Mouse (Mus musculus) kidney, postnatal 36 days (tissue): ENCODE results near the gene Elfn1.
A peak's percentile ranks its signal among the peaks of the same experiment; 100 is the strongest.

Source experiments
- DNase-seq, 2 experiments: peaks; one replicate each; pipeline ENCODE4 v3.0.0; 2021 to 2022; ENCODE audit warnings: mixed read lengths in 2 of 2

Gene Elfn1

GRCm38 (mm10) chr5:139907714-139908242 is at the start of gene Elfn1:
Gene Elfn1 (plus strand): TSS chr5:139907943.
- no peak for DNase-seq

DNA sequence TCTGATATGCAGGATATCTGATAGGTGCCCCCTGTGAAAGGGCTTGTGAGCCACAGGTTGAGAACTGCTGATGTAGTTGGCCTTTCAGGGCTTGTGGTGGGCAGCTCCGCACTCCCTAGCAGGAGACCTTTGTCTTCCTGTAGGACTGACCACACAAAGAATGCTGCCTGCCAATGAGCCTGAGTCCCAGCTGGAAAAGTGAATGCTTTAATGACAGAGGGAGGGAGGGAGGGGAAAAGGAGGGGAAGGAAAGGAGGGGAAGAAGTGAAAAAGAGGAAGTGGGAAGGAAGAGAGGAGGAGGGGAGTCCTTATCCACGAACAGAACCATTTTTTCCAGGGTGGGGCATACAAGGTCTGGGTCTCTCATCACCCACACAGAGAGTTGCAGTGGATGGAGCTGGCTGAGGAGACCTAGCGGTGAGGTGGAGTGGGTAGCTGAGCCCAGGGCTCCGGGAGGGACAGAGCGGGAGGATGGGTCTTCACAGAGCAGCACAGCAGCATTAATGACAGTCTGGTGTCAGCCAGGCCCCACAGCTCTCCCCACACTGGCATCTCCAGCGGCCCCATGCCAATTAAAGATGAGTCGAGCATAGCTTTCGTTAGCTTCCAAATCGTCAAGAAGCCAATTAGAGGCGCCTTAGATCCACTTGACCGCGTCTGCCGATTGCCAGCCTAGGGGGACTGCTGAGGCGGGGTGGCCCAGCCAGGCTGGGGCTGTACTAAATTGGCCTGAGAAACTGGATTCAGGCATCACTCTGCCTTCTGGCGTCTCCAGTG is 47.2 kb upstream of the Elfn1 start:
- DNase-seq, result no peak

GRCm38 (mm10) chr5:139862759-139863158 is 45.0 kb upstream of the Elfn1 start:
- peak; percentile 69 to 89 for DNase-seq

GRCm38 (mm10) chr5:139870886-139871285 is 36.9 kb upstream of the Elfn1 start:
- peak; percentile 31 to 35 for DNase-seq

GRCm38 (mm10) chr5:139871526-139871925 is 36.2 kb upstream of the Elfn1 start:
- DNase-seq, result no peak

GRCm38 (mm10) chr5:139877563-139877962 is 30.2 kb upstream of the Elfn1 start:
- DNase-seq, result no peak

- DNase-seq, result no peak
Observed at GRCm38 (mm10) chr5:139879694-139880093, 28.0 kb upstream of the Elfn1 start.

DNA sequence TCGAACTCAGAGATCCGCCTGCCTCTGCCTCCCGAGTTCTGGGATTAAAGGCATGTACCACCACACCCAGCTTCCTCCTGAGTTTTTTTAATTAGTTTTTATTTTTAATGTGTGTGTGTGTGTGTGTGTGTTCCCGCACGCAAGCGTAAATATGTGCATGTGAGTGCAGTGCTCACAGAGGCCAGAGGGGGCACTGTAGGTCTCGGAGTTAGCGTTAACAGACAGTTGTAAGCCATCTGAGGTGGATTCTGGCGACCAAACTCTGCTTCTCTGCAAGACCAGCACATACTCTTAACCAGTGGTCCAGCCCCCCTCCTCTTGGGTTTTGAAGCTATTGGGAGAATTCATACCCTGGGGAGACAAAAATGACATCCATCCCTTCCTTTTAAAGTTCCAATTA is 26.6 kb upstream of the Elfn1 start:
- no peak for DNase-seq

DNA sequence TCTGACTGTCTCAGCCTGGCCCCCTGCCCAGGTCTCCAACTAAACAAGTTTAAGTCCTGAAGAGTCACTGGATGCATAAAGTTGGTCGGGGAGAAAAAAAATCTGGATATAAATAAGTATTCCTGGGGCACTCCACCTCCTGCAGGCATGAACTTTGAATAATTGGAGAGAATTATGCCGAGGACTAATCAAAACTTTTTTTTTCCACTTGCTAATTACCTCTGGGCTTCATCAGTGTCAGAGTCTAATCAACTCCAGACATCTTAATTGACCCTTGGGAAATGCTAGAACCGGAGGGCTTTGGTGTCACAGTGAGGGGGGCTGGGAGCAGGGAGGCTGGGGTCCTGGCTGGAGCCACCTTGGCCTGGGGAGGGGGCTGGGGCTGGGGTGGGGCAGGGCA is 19.1 kb upstream of the Elfn1 start:
- DNase-seq, result no peak

DNA sequence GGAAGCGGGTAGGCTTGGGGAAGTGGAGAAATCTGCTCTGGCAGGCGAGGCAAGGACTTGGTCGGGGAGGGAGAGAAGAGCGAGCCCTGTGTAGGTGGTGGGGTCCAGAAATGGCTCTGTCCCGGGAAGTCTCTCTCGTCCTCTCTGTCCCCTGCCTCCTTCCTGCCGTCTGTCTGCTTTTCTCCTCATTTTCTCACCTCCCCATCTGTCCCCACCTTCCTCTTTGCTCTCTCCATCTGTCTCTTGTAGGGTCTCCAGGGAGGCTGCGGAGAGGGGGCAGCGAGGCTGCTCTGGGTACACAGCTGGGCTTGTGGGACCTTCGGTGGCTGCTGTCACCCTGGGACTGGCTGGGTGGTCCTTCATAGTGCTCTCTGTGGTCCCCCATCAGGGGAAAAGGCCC is 18.4 kb upstream of the Elfn1 start:
- DNase-seq, result no peak

GRCm38 (mm10) chr5:139892326-139892994 is 15.3 kb upstream of the Elfn1 start:
- DNase-seq, result peak; percentile 72 to 74

DNA sequence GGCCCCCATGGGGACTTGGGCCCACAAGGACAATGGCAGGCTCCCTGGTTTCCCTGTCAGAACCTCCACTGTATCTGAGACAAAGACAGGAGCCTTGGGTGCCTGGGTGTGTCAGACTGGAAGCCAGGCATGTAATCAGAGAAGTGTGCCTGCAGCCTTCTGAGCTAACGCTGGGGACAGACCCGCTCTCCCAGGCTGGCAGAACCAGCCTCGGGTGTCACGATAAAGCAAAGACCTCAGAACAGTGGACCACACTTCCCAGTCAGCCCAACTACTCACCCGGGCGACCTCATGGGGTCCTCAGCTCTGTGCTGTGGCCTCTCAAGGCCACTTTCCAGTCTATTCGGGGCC is 14.8 kb upstream of the Elfn1 start:
- DNase-seq, result no peak

DNA sequence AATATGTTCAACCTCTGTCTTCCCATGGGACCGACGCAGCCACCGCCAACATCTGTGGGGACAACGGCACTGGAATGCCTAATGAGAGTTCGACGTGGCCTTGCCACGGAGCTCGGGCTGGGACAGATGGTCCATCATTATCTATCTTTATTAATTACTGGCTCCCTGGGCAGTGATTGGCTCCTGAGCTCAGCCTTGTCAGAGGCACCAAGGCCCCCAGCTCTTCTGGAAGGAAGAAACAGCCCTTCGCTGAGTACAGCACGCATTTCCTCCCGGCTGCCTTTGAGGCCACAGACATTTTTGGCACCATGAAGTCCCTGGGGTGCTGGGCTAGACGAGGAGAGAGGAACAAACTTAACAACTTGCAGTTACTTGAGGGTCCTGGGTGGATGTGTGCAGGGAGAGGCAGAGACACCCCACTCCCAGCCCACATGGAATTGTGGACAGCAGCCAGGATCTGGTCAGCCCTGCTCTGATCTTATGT is 13.7 kb upstream of the Elfn1 start:
- DNase-seq, result peak in 1 of 2 experiments; percentile 42

DNA sequence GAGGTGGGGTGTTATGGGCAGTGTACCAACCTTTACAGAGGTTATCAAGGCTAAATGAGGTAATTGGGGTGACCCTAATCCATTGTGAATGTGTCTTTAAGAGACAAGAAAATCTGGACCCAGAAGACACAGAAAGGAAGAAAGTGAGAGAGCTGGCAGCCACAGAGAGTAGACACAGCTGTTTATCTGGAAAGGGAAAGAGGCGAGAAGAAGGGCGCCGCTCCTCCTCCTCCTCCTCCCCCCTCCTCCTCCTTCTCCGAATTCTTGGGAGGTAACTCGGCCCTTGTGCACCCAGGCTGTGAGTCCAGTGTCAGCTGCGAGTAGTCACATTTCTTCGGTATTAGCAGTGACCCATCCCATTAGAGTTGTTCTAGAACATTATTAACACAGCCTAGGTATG is 8.7 kb upstream of the Elfn1 start:
- no peak for DNase-seq

- no peak for DNase-seq
Observed at GRCm38 (mm10) chr5:139905121-139905520, 2.6 kb upstream of the Elfn1 start.

- no peak for DNase-seq
Observed at GRCm38 (mm10) chr5:139906507-139906906, 1.2 kb upstream of the Elfn1 start.

- DNase-seq, result peak; percentile 47 to 75
Observed at GRCm38 (mm10) chr5:139907241-139907640, 502 bp upstream of the Elfn1 start.

DNA sequence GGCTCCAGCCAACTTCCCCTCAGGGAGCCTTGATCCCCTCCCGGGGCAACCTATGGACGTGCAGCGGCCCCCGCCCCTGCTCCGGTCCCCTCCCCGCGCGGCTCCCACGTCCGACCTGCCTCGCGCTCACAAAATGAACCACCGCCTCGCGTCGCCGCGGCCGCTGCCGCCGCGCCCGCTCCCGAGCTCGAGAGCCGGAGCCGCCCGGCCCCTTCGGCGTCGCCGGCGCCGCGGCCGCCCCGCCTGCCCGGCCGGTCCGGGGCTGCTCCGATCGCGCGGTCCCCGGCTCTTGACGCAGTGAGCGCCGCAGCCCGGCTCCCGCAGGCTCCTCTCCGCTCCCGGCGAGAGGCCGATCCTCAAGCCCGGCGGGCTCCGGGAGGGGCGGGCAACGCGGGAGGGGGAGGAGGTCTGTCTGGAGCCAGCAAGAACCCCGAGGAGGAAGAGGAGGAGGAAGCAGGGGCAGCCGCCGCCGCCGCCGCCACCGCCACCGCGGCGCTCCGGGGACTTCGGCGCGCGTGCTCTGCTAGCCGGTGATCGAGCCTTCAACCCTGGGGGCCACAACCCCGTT is 584 bp downstream of the Elfn1 start:
- DNase-seq, result peak in 1 of 2 experiments; percentile 46

GRCm38 (mm10) chr5:139908811-139909627 is 1.3 kb downstream of the Elfn1 start:
- DNase-seq, result peak in 1 of 2 experiments; percentile 41

- DNase-seq, result peak in 1 of 2 experiments; percentile 69
Observed at GRCm38 (mm10) chr5:139909710-139910550, 2.2 kb downstream of the Elfn1 start.

DNA sequence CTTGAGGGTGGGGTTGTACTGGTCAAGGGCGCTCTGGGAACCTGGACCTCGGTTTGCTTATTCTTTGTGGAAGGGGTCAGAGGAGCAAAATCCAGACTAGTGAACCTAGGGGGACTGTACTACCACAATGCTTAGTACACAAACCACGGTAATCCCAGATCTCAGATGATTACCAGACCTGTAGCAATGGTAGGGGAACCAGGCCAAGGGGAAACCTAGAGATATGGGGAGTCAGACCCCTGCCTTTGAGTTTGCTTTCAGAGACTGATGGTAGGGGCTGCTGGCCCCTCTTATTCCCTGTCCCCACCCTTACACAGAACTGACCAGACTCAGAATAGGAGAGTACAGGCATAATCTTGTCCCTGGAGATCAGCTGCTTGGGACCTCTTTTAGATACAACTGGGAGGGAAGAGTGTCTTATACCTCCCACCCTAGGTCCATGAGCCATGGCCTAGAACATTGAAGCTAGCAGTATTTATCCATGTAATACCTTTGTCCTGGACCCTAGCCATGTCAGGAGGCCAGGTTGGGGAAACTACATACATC is 3.1 kb downstream of the Elfn1 start:
- DNase-seq, result no peak
